Mouse (Mus musculus) embryo, embryonic 11.5 days (tissue): ENCODE data around the gene Snx29.

Experiments
- DNase-seq: peaks from one replicate; pipeline ENCODE4 v3.0.0-alpha.2; 2012; ENCODE audit warnings: low read depth, low spot score

Gene Snx29

GRCm38 (mm10) chr16:11685264-11685663 is 362.6 kb downstream of the Snx29 start:
- no peak for DNase-seq

GRCm38 (mm10) chr16:11685735-11686340 is 363.1 kb downstream of the Snx29 start:
- DNase-seq = no peak

- DNase-seq = no peak
These were observed 365.1 kb downstream of the Snx29 start for GRCm38 (mm10) chr16:11687836-11688235.

GRCm38 (mm10) chr16:11688281-11689005 is 365.7 kb downstream of the Snx29 start:
- DNase-seq = no peak

- no peak for DNase-seq
These were observed 367.4 kb downstream of the Snx29 start for GRCm38 (mm10) chr16:11690097-11690496.

- DNase-seq = no peak
These were observed 368.0 kb downstream of the Snx29 start for GRCm38 (mm10) chr16:11690756-11691155.

- no peak for DNase-seq
These were observed 368.9 kb downstream of the Snx29 start for GRCm38 (mm10) chr16:11691487-11692200.

GRCm38 (mm10) chr16:11692744-11693143 is 370.0 kb downstream of the Snx29 start:
- DNase-seq = no peak

- DNase-seq = no peak
These were observed 371.7 kb downstream of the Snx29 start for GRCm38 (mm10) chr16:11694386-11694785.

- no peak for DNase-seq
These were observed 374.1 kb downstream of the Snx29 start for GRCm38 (mm10) chr16:11696767-11697166.

GRCm38 (mm10) chr16:11697710-11698357 is 375.1 kb downstream of the Snx29 start:
- peak; percentile 11 for DNase-seq

- DNase-seq = no peak
These were observed 378.9 kb downstream of the Snx29 start for GRCm38 (mm10) chr16:11701579-11701978.

GRCm38 (mm10) chr16:11704096-11704495 is 381.4 kb downstream of the Snx29 start:
- DNase-seq = no peak

- no peak for DNase-seq
These were observed 382.7 kb downstream of the Snx29 start for GRCm38 (mm10) chr16:11705456-11705855.

GRCm38 (mm10) chr16:11708097-11708496 is 385.4 kb downstream of the Snx29 start:
- DNase-seq = no peak

GRCm38 (mm10) chr16:11709382-11709781 is 386.7 kb downstream of the Snx29 start:
- no peak for DNase-seq

GRCm38 (mm10) chr16:11709999-11710667 is 387.4 kb downstream of the Snx29 start:
- DNase-seq = no peak

- no peak for DNase-seq
These were observed 390.7 kb downstream of the Snx29 start for GRCm38 (mm10) chr16:11713265-11713865.

GRCm38 (mm10) chr16:11716932-11717331 is 394.2 kb downstream of the Snx29 start:
- no peak for DNase-seq

- DNase-seq = no peak
These were observed 403.2 kb downstream of the Snx29 start for GRCm38 (mm10) chr16:11725901-11726300.

GRCm38 (mm10) chr16:11727331-11727730 is 404.6 kb downstream of the Snx29 start:
- DNase-seq = no peak
